Mouse (Mus musculus) MEL (cell line): Measurements from ENCODE around the gene Stk10. TPM values are rescaled to one million over a fixed set of nuclear protein-coding genes. Genes with fewer than 3 reads are reported as not detected.

ENCODE experiments used
- DNase-seq: peaks from one replicate; pipeline ENCODE4 v3.0.0; 2011; ENCODE audit warnings: low read depth, low spot score
- H3K27ac ChIP-seq: 2 replicates; pipeline ENCODE4 v1.5.1; 2012; ENCODE audit warnings: low read depth, mild to moderate bottlenecking, control low read depth, low read length, moderate library complexity; ENCODE audit not compliant: control insufficient read depth
- H3K27me3 ChIP-seq, 2 experiments: fragments of 150-350 bp in 1 of 2; sonication (generic) in 1 of 2; 2 replicates each; pipeline ENCODE4 v1.6.1; 2012; ENCODE audit warnings: low read length in 2 of 2, mild to moderate bottlenecking in 2 of 2, improper control_type of control experiment in 1 of 2, moderate library complexity in 1 of 2; ENCODE audit not compliant: insufficient read depth in 2 of 2, control insufficient read depth in 1 of 2
- H3K36me3 ChIP-seq, 2 experiments: 2 replicates each; pipeline ENCODE4 v1.6.1; 2012 to 2014; ENCODE audit warnings: low read length in 2 of 2, improper control_type of control experiment in 1 of 2, inconsistent platforms in 1 of 2, mild to moderate bottlenecking in 1 of 2; ENCODE audit not compliant: insufficient read depth in 2 of 2, control insufficient read depth in 1 of 2
- H3K4me1 ChIP-seq, 2 experiments: fragments of 150-350 bp in 1 of 2; sonication (generic) in 1 of 2; 2 replicates each; pipeline ENCODE4 v1.6.1; 2012; ENCODE audit warnings: low read length in 2 of 2, improper control_type of control experiment in 1 of 2, mild to moderate bottlenecking in 1 of 2; ENCODE audit not compliant: insufficient read depth in 2 of 2, control insufficient read depth in 1 of 2
- H3K4me3 ChIP-seq, 2 experiments: fragments of 150-350 bp in 1 of 2; sonication (generic) in 1 of 2; 2 replicates each; pipeline ENCODE4 v1.5.1; 2012; ENCODE audit warnings: low read depth in 2 of 2, low read length in 2 of 2, mild to moderate bottlenecking in 2 of 2, moderate library complexity in 2 of 2, control low read depth in 1 of 2, improper control_type of control experiment in 1 of 2; ENCODE audit not compliant: control insufficient read depth in 1 of 2, insufficient read depth in 1 of 2
- H3K79me2 ChIP-seq: 2 replicates; pipeline ENCODE4 v1.6.1; 2012; ENCODE audit warnings: mild to moderate bottlenecking, low read length, moderate library complexity; ENCODE audit not compliant: control insufficient read depth, poor library complexity, insufficient read depth
- H3K9ac ChIP-seq: 2 replicates; pipeline ENCODE4 v1.6.1; 2012; ENCODE audit warnings: low read depth, mild to moderate bottlenecking, control low read depth, low read length, moderate library complexity; ENCODE audit not compliant: control insufficient read depth, poor library complexity, severe bottlenecking
- H3K9me3 ChIP-seq: fragments of 150-350 bp; sonication (generic); replicated peaks from 2 replicates; pipeline ENCODE4 v1.6.1; 2012; ENCODE audit warnings: mild to moderate bottlenecking, low read length, improper control_type of control experiment, moderate library complexity; ENCODE audit not compliant: insufficient read depth
- BHLHE40 ChIP-seq: IDR thresholded peaks from 2 replicates; pipeline ENCODE4 v1.6.1; 2012; ENCODE audit warnings: low read depth, mild to moderate bottlenecking, inconsistent platforms, low read length, improper control_type of control experiment, borderline replicate concordance
- CTCF ChIP-seq, 3 experiments: IDR thresholded peaks in 2 of 3; conservative IDR thresholded peaks in 1 of 3; 2 replicates each; pipeline ENCODE4 v1.5.1; 2011 to 2012; ENCODE audit warnings: low read length in 3 of 3, low read depth in 2 of 3, mild to moderate bottlenecking in 2 of 3, improper control_type of control experiment in 1 of 3, inconsistent platforms in 1 of 3, mixed read lengths in 1 of 3, moderate library complexity in 1 of 3; ENCODE audit not compliant: control insufficient read depth in 1 of 3, insufficient read depth in 1 of 3, poor library complexity in 1 of 3, severe bottlenecking in 1 of 3
- ETS1 ChIP-seq: IDR thresholded peaks from 2 replicates; pipeline ENCODE4 v1.6.1; 2012; ENCODE audit warnings: low read depth, mild to moderate bottlenecking, inconsistent platforms, low read length, improper control_type of control experiment, moderate library complexity
- GATA1 ChIP-seq: IDR thresholded peaks from 2 replicates; pipeline ENCODE4 v1.6.1; 2011; ENCODE audit warnings: low read depth, low read length, improper control_type of control experiment
- JUND ChIP-seq: IDR thresholded peaks from 2 replicates; pipeline ENCODE4 v1.6.1; 2011; ENCODE audit warnings: low read depth, mild to moderate bottlenecking, improper control_type of control experiment, low read length
- MAZ ChIP-seq: IDR thresholded peaks from 2 replicates; pipeline ENCODE4 v1.6.1; 2012; ENCODE audit warnings: low read depth, mild to moderate bottlenecking, inconsistent platforms, low read length, improper control_type of control experiment
- MXI1 ChIP-seq: IDR thresholded peaks from 2 replicates; pipeline ENCODE4 v1.6.1; 2011; ENCODE audit warnings: mild to moderate bottlenecking, low read depth, low read length, improper control_type of control experiment
- MYB ChIP-seq: IDR thresholded peaks from 2 replicates; pipeline ENCODE4 v1.6.1; 2011; ENCODE audit warnings: mild to moderate bottlenecking, low read depth, low read length, improper control_type of control experiment
- NELFE ChIP-seq: IDR thresholded peaks from 2 replicates; pipeline ENCODE4 v1.6.1; 2011; ENCODE audit warnings: low read depth, low read length, improper control_type of control experiment
- POLR2A ChIP-seq, 2 experiments: IDR thresholded peaks; 2 replicates each; pipeline ENCODE4 v1.6.1; 2011 to 2012; ENCODE audit warnings: low read length in 2 of 2, mild to moderate bottlenecking in 2 of 2, control low read depth in 1 of 2, improper control_type of control experiment in 1 of 2, low read depth in 1 of 2, moderate library complexity in 1 of 2; ENCODE audit not compliant: control insufficient read depth in 1 of 2, insufficient read depth in 1 of 2, poor library complexity in 1 of 2
- POLR2AphosphoS2 ChIP-seq: IDR thresholded peaks from 2 replicates; pipeline ENCODE4 v1.6.1; 2011; ENCODE audit warnings: low read length, improper control_type of control experiment
- RAD21 ChIP-seq: IDR thresholded peaks from 2 replicates; pipeline ENCODE4 v1.6.1; 2011; ENCODE audit warnings: mild to moderate bottlenecking, low read depth, low read length, improper control_type of control experiment
- SMC3 ChIP-seq: IDR thresholded peaks from 2 replicates; pipeline ENCODE4 v1.6.1; 2011; ENCODE audit warnings: low read depth, low read length, improper control_type of control experiment
- TAL1 ChIP-seq: IDR thresholded peaks from 2 replicates; pipeline ENCODE4 v1.6.1; 2012; ENCODE audit warnings: mild to moderate bottlenecking, inconsistent platforms, low read length, moderate library complexity, mixed read lengths
- TCF12 ChIP-seq: IDR thresholded peaks from 2 replicates; pipeline ENCODE4 v1.6.1; 2014; ENCODE audit warnings: low read depth, mild to moderate bottlenecking, inconsistent platforms, low read length, improper control_type of control experiment, moderate library complexity
- USF1 ChIP-seq: IDR thresholded peaks from 2 replicates; pipeline ENCODE4 v1.6.1; 2014; ENCODE audit warnings: low read depth, mild to moderate bottlenecking, inconsistent platforms, low read length, improper control_type of control experiment, moderate library complexity
- USF2 ChIP-seq, 2 experiments: IDR thresholded peaks; 2 replicates each; pipeline ENCODE4 v1.6.1; 2011 to 2012; ENCODE audit warnings: improper control_type of control experiment in 2 of 2, low read length in 2 of 2, borderline replicate concordance in 1 of 2, inconsistent platforms in 1 of 2, low read depth in 1 of 2, mild to moderate bottlenecking in 1 of 2; ENCODE audit not compliant: insufficient read depth in 1 of 2
- ZC3H11A ChIP-seq: IDR thresholded peaks from 2 replicates; pipeline ENCODE4 v1.6.1; 2012; ENCODE audit warnings: low read depth, mild to moderate bottlenecking, inconsistent platforms, low read length, improper control_type of control experiment
- ZKSCAN1 ChIP-seq: IDR thresholded peaks from 2 replicates; pipeline ENCODE4 v1.6.1; 2012; ENCODE audit warnings: low read depth, mild to moderate bottlenecking, inconsistent platforms, low read length, improper control_type of control experiment, moderate library complexity
- ZMIZ1 ChIP-seq: IDR thresholded peaks from 2 replicates; pipeline ENCODE4 v1.6.1; 2012; ENCODE audit warnings: low read depth, mild to moderate bottlenecking, inconsistent platforms, low read length, improper control_type of control experiment, moderate library complexity
- polyA plus RNA-seq, 2 experiments: library from polyadenylated mRNA; stranded (reverse) in 1 of 2; unstranded in 1 of 2; fragments of >175 nt in 1 of 2; fragments of >200 nt in 1 of 2; gene quantifications; 2 replicates each; pipeline versions ENCODE4 v1.2.1 to v1.2.4; 2012; ENCODE audit warnings: low replicate concordance in 2 of 2, low read depth in 1 of 2; ENCODE audit not compliant: insufficient read length in 2 of 2, insufficient read depth in 1 of 2, missing spikeins in 1 of 2
- total RNA-seq: library from RNA; depleted of rRNA; stranded (reverse); fragments of 300-350 nt; gene quantifications from 2 replicates; pipeline ENCODE4 v1.2.3, GENCODE M21; 2012

Gene Stk10
- total and polyA plus RNA-seq, 3 experiments, result 10.8 to 14.4 TPM; not detected in 1

- H3K27ac ChIP-seq, result no peak overlapping the region
- DNase-seq, result no peak
Observed at GRCm38 (mm10) chr11:32632671-32633070, 99.6 kb downstream of the Stk10 start.

GRCm38 (mm10) chr11:32633542-32633941 is 100.4 kb downstream of the Stk10 start:
- Histone ChIP-seq H3K4me3 (no peak overlapping the region), H3K79me2 (no peaks in the 10 kb centered on the region), H3K9ac (no peak overlapping the region), H3K4me1 (peaks cover 11 to 28% of the 10 kb centered on the region in 2 experiments), H3K27me3 (no peaks in the 10 kb centered on the region), H3K9me3 (no peaks in the 10 kb centered on the region), H3K36me3 (peaks cover 0 to 20% of the 10 kb centered on the region in 2 experiments; a peak in 2 of 4 replicates), H3K27ac (no peak overlapping the region)
- no peak for TF ChIP-seq TCF12
- TF ChIP-seq USF2 (IDR thresholded peaks at IDR 0.05; ENCODE audit: borderline replicate concordance in 1 of 2, insufficient read depth in 1 of 2, low read depth in 1 of 2, low read length in 2 of 2), result no peak
- TF ChIP-seq MYB, result no peak
- TF ChIP-seq ETS1, result no peak
- no peak for TF ChIP-seq USF1
- peak; percentile 44 to 79 (median 69) for TF ChIP-seq CTCF (IDR thresholded peaks at IDR 0.05 in 2 of 3, conservative IDR thresholded peaks at IDR 0.05 in 1 of 3; ENCODE audit: control insufficient read depth in 1 of 3, insufficient read depth in 1 of 3, low read depth in 2 of 3, low read length in 3 of 3, poor library complexity in 1 of 3, severe bottlenecking in 1 of 3)
- peak; percentile 40; the same call in 1 of the 2 replicates for TF ChIP-seq ZC3H11A
- peak; percentile 49 for TF ChIP-seq SMC3
- no peak for TF ChIP-seq POLR2A (IDR thresholded peaks at IDR 0.05; ENCODE audit: control insufficient read depth in 1 of 2, insufficient read depth in 1 of 2, low read depth in 1 of 2, low read length in 2 of 2, poor library complexity in 1 of 2)
- peak; percentile 73 for TF ChIP-seq RAD21
- no peak for TF ChIP-seq POLR2AphosphoS2
- 0 out of 2 replicates have a peak, but pooled peaks have one; percentile 6 for TF ChIP-seq BHLHE40
- no peak for TF ChIP-seq ZMIZ1
- peak; percentile 75 for DNase-seq

More at GRCm38 (mm10) chr11:32632671-32633070, 99.6 kb downstream of the Stk10 start:
- Histone ChIP-seq H3K36me3 (peaks cover 0 to 20% of the 10 kb centered on the region in 2 experiments; a peak in 2 of 4 replicates), H3K9ac (no peak overlapping the region), H3K4me1 (peaks cover 11 to 28% of the 10 kb centered on the region in 2 experiments), H3K9me3 (no peaks in the 10 kb centered on the region), H3K79me2 (no peaks in the 10 kb centered on the region), H3K4me3 (no peak overlapping the region), H3K27me3 (no peaks in the 10 kb centered on the region)
- TF ChIP-seq MYB (no peak), ETS1 (no peak), MAZ (no peak), TCF12 (no peak), NELFE (no peak), BHLHE40 (no peak), ZKSCAN1 (no peak), ZC3H11A (no peak), TAL1 (no peak), ZMIZ1 (no peak), JUND (no peak), GATA1 (no peak), MXI1 (no peak)
